Mouse (Mus musculus): ENCODE measurements around the gene Skida1.

The Skida1 gene

GRCm38 (mm10) chr2:18055016-18055928 is 6.4 kb upstream of the Skida1 start, which contains the start of gene Mllt10:
TSS of gene Mllt10 (plus strand) at chr2:18055237.
- DNase-seq (ENCODE audit: low spot score): no peak

DNA sequence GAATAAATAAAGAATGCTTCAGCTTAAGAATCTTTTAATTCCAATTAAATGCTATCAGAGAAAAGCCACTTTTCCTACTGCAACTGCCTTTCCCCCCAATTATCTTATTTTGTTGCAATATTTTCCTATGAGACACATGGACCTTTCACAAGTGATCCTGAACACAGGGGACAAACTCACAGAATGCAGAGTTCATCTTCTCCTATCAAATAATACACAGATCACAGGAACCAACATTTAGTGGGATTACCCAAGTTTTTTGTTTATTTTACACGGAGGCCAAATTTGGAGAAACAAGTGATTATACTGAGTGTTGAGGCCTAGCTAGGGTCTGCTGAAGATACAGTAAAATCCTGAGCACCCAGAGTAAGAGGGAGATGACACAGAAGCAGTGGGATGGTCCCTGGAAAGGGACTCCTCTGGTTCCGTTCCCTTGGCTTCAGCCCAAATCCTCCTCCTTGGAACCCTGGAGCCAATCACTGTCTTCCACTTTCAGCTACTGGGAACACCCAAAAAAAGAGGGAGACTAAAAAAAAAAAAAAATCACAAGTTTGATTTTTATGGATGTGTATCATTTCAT is 5.2 kb upstream of the Skida1 start:
- no peak for DNase-seq (ENCODE audit: low spot score)

- DNase-seq (ENCODE audit: low spot score): no peak
Measured at GRCm38 (mm10) chr2:18053243-18053950, 4.5 kb upstream of the Skida1 start.

DNA sequence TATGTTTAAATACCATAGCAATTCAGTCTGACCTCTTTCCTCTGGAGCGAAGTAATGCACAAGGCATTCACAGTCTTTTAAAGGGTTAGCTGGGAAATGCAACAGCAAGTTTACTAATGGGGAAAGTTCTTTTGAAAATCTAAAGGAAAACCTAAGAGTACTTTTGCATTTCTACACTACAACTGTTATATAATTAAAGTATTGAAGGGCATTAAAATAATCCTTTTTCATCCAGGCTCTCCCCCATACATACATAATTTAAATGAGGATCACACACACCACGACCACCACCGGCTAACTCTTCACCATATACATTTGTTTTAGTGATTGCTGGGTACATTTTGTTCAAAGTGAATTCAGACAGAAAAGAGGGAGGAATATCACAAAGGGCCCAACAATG is 3.7 kb upstream of the Skida1 start:
- DNase-seq (ENCODE audit: low spot score): no peak

DNA sequence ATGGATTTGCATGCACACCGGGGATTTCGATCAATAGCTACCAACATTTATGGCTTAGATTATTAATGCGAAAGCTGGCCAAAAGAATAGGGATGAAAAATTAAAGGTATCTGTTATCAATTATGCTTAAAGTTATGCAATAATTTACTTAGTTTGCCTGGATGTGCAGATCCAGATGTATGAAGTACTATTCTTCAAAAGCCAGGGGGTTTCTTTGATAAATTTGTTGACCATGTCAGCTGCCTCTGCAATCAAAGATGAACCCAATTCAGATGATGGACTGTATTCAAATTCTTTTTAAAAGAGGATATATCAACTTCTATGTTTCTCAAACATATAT is 3.0 kb upstream of the Skida1 start:
- no peak for DNase-seq (ENCODE audit: low spot score)

DNA sequence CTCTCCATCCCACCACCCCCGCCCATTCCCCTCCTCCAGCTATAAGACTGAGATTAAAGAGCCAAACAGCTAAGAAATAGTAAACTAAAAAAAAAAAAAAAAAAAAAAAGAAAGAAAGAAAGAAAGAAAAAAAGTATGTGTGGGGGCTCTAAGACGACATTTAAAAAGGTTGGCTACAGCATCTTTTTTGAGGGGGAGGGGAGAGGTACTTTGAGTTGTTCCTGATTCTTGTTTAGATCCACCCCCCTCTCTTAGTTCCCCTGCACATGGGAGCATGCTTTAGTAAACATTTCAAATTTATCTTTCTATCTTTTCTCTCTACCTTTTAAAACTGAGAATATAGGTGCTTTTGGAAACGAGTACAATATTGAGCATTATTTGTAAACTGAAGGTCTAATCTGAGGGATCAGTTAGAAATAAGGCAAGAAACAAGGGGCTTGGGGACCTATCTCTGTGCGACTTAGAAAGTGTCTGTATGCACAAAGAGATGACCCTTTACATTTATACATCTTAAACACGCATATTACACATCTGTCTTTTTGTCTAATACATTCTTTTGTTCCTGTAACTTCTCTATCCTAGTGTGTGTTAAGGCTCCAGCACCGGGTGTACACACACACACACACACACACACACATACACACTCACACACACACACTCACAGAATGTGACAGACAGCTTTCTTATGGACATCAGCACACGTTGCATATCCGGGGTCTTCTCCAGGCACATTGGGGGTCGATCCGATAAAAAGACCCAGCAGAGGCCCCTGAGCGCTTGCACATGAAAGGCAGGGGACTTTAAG is 2.4 kb upstream of the Skida1 start:
- no peak for DNase-seq (ENCODE audit: low spot score)

GRCm38 (mm10) chr2:18050541-18050985 is 1.7 kb upstream of the Skida1 start:
- DNase-seq (ENCODE audit: low spot score): no peak

- no peak for DNase-seq (ENCODE audit: low spot score)
Measured at GRCm38 (mm10) chr2:18050018-18050417, 1.2 kb upstream of the Skida1 start.

GRCm38 (mm10) chr2:18049279-18049821 is 499 bp upstream of the Skida1 start:
- DNase-seq (ENCODE audit: low spot score): no peak

DNA sequence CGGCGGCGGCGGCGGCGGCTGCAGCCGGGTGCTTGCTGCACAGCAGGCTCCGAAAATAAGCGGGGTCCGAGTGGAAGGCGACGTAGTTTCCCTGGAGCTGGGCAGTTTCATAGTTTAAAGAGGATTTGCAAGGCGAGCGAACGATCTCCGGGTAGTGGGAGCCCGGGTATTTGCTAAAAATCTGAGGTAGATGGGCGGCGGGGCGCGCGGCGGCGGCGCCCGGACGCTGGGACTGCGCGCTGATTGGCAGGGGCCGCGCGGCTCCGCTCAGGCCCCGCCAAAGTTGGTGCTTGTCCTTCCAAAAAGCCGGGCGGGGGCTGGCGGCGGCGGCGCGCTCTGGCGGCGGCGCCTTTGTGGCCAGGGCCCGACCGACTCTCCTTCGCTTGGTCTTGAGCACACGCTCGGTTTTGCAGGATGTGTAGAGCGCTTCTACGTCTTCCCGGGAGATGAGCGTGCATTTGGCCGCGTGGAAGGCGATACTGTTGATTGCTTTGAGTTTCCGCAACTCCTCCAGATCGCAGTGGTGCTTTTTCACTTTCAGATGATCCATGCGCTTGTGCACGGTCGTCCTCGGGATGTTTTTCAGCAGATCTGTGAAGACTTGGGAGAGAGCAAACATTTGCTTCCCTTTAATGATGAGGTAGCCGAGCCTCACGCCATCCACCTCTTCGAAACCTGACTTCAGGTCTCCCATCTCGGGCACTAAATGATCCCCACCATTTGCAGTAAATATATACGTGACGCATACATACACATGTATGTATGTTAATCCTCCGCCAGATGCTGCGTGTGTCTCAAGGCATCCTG is 1.0 kb downstream of the Skida1 start:
- no peak for DNase-seq (ENCODE audit: low spot score)

DNA sequence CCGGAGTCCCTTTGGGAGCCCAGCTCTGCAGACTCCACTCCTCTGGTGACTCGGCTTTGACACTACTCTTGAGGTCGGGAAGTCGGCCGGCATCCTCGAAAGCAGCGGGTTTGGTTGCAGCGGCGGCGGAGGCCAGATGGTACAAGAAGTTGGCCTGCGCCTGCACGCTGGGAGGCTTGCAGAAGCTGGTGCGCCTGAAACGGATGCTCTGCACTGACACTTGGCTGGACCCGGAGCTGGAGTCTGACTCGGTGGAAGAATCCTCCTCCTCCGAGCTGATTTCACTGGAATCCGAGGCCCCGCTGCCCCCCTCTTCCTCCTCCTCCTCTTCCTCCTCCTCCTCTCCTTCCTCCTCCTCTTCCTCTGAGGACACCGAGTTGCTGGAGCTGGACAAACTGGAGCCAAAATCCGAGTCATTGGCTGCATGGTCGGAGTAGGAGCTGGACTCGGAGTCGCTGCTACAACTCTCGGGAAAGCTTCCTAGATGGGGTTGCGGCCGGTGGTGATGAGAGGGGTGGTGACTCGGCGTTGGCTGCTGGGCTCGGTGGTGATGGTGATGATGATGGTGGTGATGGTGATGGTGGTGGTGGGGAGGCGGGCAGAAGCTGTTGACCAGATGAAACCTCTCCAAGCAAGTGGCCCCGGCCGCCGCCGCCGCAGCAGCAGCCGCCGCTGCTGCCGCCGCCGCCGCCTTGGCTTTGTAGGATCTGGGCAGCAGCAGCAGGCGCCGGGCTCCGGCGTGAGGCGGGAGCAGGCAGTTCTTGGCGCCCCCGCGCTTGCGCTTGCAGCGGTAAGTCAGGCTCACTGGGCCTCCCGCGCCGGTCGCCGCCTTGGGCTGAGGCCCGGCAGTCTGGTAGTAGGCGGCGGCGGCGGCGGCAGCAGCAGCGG is 1.8 kb downstream of the Skida1 start:
- DNase-seq (ENCODE audit: low spot score): no peak

GRCm38 (mm10) chr2:18046186-18046585 is 2.7 kb downstream of the Skida1 start:
- DNase-seq (ENCODE audit: low spot score): no peak

GRCm38 (mm10) chr2:18045781-18046181 is 3.1 kb downstream of the Skida1 start:
- DNase-seq (ENCODE audit: low spot score): no peak

DNA sequence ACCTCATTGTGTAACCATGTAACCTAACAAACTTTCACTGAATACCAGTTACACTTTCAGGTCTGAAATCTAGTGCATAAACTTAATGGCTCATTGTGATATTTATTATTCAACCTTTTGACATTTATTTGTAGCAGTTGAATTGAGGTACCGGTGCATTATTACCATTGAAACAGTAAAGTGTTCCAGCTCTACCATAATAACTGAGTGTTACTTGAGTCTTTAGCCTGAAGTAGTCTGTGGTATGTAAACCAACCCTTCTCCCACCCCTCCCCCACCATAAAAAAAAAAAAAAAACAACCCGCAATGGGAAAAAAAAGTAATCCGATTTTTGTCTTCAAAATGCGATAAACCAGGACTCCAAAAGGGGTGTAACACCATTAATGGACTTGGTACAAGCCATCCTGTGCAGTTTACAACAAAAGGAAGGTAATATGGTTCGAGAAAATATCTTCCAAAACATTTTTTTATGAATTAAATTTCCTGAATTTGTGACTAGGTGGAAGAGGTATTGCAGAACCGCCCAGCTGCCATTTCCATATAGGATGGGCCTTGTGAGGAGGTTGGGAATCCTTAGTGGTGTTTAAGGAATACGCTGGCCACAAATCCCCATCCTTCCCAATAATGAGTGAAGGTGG is 3.6 kb downstream of the Skida1 start:
- DNase-seq (ENCODE audit: low spot score): no peak

GRCm38 (mm10) chr2:18041199-18041885 is 7.5 kb downstream of the Skida1 start:
- no peak for DNase-seq (ENCODE audit: low spot score)

GRCm38 (mm10) chr2:18040347-18041160 is 8.3 kb downstream of the Skida1 start:
- no peak for DNase-seq (ENCODE audit: low spot score)

DNA sequence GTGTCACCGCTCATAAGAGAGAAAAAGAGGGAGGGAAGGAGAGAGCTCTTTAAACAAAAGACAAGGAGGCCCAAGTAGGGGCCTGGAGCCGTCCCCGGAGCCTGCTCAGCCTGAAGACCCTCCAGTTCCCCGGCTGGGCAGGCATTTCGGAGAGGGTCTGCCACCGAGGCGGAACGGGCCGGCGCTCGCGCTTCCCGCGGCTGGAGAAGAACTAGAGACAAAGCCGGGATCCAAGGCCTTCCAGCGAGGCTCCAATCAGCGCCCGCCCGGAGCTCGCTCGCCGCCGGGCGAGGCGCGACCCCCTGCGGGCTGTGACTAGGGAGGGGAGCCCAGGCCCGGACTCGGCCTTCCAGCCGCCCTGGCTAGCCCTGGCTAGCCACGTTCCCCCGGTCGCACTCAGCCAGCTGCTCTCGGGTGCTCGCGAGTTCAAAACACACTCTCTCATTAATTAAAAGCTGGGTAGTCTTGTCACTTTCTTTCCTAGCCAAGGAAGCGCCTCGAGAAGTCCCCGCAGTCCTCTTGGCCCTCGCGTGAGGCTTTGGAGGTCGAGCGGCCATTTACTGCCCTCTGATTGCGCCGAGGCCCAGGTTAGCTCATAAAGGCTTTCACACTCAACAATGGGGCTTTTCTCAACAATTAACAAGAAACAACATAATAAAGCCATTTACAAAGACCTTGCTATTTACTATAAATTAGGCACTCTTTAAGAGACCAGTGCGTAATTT is 9.1 kb downstream of the Skida1 start:
- no peak for DNase-seq (ENCODE audit: low spot score)
